ENCODE assay signal across 12 mouse cellular contexts in the genomic region with DNA sequence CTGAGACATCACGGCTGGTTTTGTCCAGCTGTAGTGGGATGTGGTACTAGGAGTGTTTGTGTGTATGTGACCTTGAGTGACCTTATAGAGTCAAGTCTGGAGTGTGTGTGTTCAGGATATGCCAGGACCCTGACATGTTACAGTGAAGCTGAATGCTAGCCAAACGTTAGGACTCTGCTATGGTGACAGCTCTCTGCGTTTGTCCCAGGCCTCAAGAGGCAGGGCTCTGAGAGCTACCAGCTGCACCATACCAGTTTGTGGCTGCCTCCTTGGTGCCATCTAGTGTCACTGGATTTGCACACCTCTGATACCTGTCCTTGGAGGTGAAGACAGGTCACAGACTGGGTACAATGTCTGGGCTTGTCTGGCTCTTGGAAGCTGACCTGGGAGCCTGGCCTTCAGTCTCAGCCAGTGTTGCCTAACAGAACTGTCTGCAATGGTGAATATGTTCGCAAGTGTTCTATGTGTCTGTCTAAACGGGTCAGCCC.
DNase-seq lines count a peak whose midpoint lies in the region; ATAC-seq and TF ChIP-seq lines count a peak whose summit lies in the region.
"Had no signal": no experiment of that assay in that cellular context is flagged by ENCODE, and none has a peak within 500 bp of the region (broad histone marks: within the 10 kb centered on the region; RNA-seq: fewer than 3 reads in every experiment).

No protein-coding gene starts in this region.

- H3K36me3 ChIP-seq in kidney, adult 2 months (ENCODE audit: control insufficient read depth, insufficient read depth, low read length): no peaks in the 10 kb centered on the region
- H3K36me3 ChIP-seq in lung, embryonic 16.5 days (ENCODE audit: control insufficient read depth, insufficient read depth, low read length): no peaks in the 10 kb centered on the region
- H3K36me3 ChIP-seq: hindbrain, embryonic 13.5 days; limb, embryonic 15.5 days; stomach, embryonic 15.5 days had no signal

- peaks cover 14% of the 10 kb centered on the region for H3K4me1 ChIP-seq in cerebellum, adult 2 months (ENCODE audit: control insufficient read depth, insufficient read depth, low read length)
- no peaks in the 10 kb centered on the region for H3K4me1 ChIP-seq in kidney, adult 2 months (ENCODE audit: control insufficient read depth, insufficient read depth, low read length)
- H3K4me1 ChIP-seq in lung, embryonic 16.5 days (replicated peaks; ENCODE audit: control insufficient read depth, insufficient read depth, low read length): peaks cover 22% of the 10 kb centered on the region

- no peak overlapping the region for H3K9ac ChIP-seq in lung, embryonic 16.5 days (ENCODE audit: low read length)
- H3K9ac ChIP-seq: hindbrain, embryonic 13.5 days; limb, embryonic 15.5 days; stomach, embryonic 15.5 days had no signal

- peak in 1 of 2 experiments; percentile 33 for DNase-seq in cerebellum, adult 2 months
- DNase-seq in cerebellum, postnatal 4 days (ENCODE audit: low spot score in 2 of 2): no peak
- DNase-seq in kidney, adult 2 months: peak; percentile 28
- no peak for DNase-seq in kidney, adult 18-20 months
- DNase-seq in lung, adult 18-20 months: no peak
- DNase-seq in lung, postnatal 10 days: peak; percentile 49
- no peak for DNase-seq in adrenal gland, postnatal 14 days

- 75% methylated on average over 5 of the region's 5 CpGs for WGBS in cerebellum, adult 2 months
- 59% methylated on average over 5 of the region's 5 CpGs for WGBS in kidney, adult 2 months
- 21% methylated on average over 5 of the region's 5 CpGs for WGBS in lung, embryonic 16.5 days

- H3K27me3 ChIP-seq in cerebellum, adult 2 months (ENCODE audit: control insufficient read depth, insufficient read depth, low read length): no peaks in the 10 kb centered on the region
- H3K27me3 ChIP-seq in kidney, adult 2 months (replicated peaks; ENCODE audit: control insufficient read depth, insufficient read depth, low read length): no peaks in the 10 kb centered on the region
- H3K27me3 ChIP-seq in lung, embryonic 16.5 days (ENCODE audit: control insufficient read depth, insufficient read depth, low read depth, low read length): no peaks in the 10 kb centered on the region
- H3K27me3 ChIP-seq: hindbrain, embryonic 13.5 days; limb, embryonic 15.5 days; stomach, embryonic 15.5 days had no signal

- no peak overlapping the region for H3K27ac ChIP-seq in cerebellum, adult 2 months (ENCODE audit: insufficient read depth, low read length)
- H3K27ac ChIP-seq in kidney, adult 2 months (ENCODE audit: insufficient read depth, low read depth, low read length): no peak overlapping the region
- H3K27ac ChIP-seq in lung, embryonic 16.5 days (ENCODE audit: low read length): peak overlapping the region; percentile 3; the same call in 1 of the 2 replicates
- H3K27ac ChIP-seq: hindbrain, embryonic 13.5 days; limb, embryonic 15.5 days; stomach, embryonic 15.5 days had no signal

- no peak overlapping the region for H3K4me3 ChIP-seq in cerebellum, adult 2 months (replicated peaks; ENCODE audit: insufficient read depth, low read depth, low read length)
- no peak overlapping the region for H3K4me3 ChIP-seq in kidney, adult 2 months (ENCODE audit: insufficient read depth, low read depth, low read length)
- no peak overlapping the region for H3K4me3 ChIP-seq in lung, embryonic 16.5 days (ENCODE audit: low read length)
- H3K4me3 ChIP-seq: hindbrain, embryonic 13.5 days; limb, embryonic 15.5 days; stomach, embryonic 15.5 days had no signal

- TF ChIP-seq POLR2A in cerebellum, adult 2 months (IDR thresholded peaks at IDR 0.05; ENCODE audit: borderline replicate concordance, insufficient read depth, low read length): no peak
- no peak for TF ChIP-seq POLR2A in kidney, adult 2 months (IDR thresholded peaks at IDR 0.05; ENCODE audit: low read depth, low read length)

- H3K9me3 ChIP-seq in lung, embryonic 16.5 days (ENCODE audit: control insufficient read depth, low read length): no peaks in the 10 kb centered on the region
- H3K9me3 ChIP-seq: hindbrain, embryonic 13.5 days; limb, embryonic 15.5 days; stomach, embryonic 15.5 days had no signal

- peak; percentile 88 for ATAC-seq in lung, embryonic 16.5 days (ENCODE audit: low read depth)

- no peak overlapping the region for H3K4me2 ChIP-seq in lung, embryonic 16.5 days (ENCODE audit: low read depth, low read length)
- H3K4me2 ChIP-seq: hindbrain, embryonic 13.5 days; limb, embryonic 15.5 days; midbrain, embryonic 11.5 days; stomach, embryonic 15.5 days had no signal

- TF ChIP-seq CTCF in cerebellum, adult 2 months (IDR thresholded peaks at IDR 0.05; ENCODE audit: borderline replicate concordance, insufficient read depth, low read depth, low read length): peak; percentile 8; the same call in 1 of the 2 replicates
- no peak for TF ChIP-seq CTCF in kidney, adult 2 months (conservative IDR thresholded peaks at IDR 0.05; ENCODE audit: insufficient read depth, insufficient read length, low read depth, low read length)

Comparison
In these comparisons a context has a peak if more than half of its experiments do, and no peak if none do; other contexts are left out.
1. DNase-seq: peak in kidney, adult 2 months (single experiment) and lung, postnatal 10 days (single experiment); none in cerebellum, postnatal 4 days (0 of 2), kidney, adult 18-20 months (single experiment), lung, adult 18-20 months (0 of 2) and adrenal gland, postnatal 14 days (single experiment).